Mouse (Mus musculus) E14TG2a.4 (cell line): ENCODE results near the gene Drd3.

Experiments
- H3K27me3 ChIP-seq: 2 replicates; pipeline ENCODE4 v1.6.1; 2014; ENCODE audit warnings: low read length, control low read depth; ENCODE audit not compliant: insufficient read depth
- H3K36me3 ChIP-seq: 2 replicates; pipeline ENCODE4 v1.6.1; 2014; ENCODE audit warnings: low read length, control low read depth; ENCODE audit not compliant: insufficient read depth
- H3K4me1 ChIP-seq: replicated peaks from 2 replicates; pipeline ENCODE4 v1.6.1; 2014; ENCODE audit warnings: low read depth, low read length, control low read depth
- H3K4me3 ChIP-seq: replicated peaks from 2 replicates; pipeline ENCODE4 v1.5.1; 2014; ENCODE audit warnings: mild to moderate bottlenecking, low read length
- H3K9me3 ChIP-seq: 2 replicates; pipeline ENCODE4 v1.6.1; 2014; ENCODE audit warnings: low read length, control low read depth
- CTCF ChIP-seq: conservative IDR thresholded peaks from 2 replicates; pipeline ENCODE4 v1.5.1; 2014; ENCODE audit warnings: low read length
- NANOG ChIP-seq: IDR thresholded peaks from 2 replicates; pipeline ENCODE4 v1.6.1; 2014; ENCODE audit warnings: borderline replicate concordance, low read length, mixed read lengths
- POU5F1 ChIP-seq: IDR thresholded peaks from 2 replicates; pipeline ENCODE4 v1.6.1; 2014; ENCODE audit warnings: low read length, borderline replicate concordance

Drd3 gene

GRCm38 (mm10) chr16:43753751-43754150, at the start of gene Drd3:
Gene Drd3, plus strand, starts transcription at chr16:43754026.
- Histone ChIP-seq H3K4me1 (peaks cover 4% of the 10 kb centered on the region; the same call in 1 of the 2 replicates), H3K36me3 (no peaks in the 10 kb centered on the region), H3K4me3 (no peak within 1 kb of the TSS), H3K9me3 (no peaks in the 10 kb centered on the region), H3K27me3 (no peaks in the 10 kb centered on the region)
- TF ChIP-seq NANOG: no peak

- no peak for TF ChIP-seq CTCF
- no peak for TF ChIP-seq NANOG
- no peak for TF ChIP-seq POU5F1
- H3K9me3 ChIP-seq: peaks cover 3% of the 10 kb centered on the region; the same call in 1 of the 2 replicates
Observed at GRCm38 (mm10) chr16:43708335-43709061, 45.3 kb upstream of the Drd3 start.

GRCm38 (mm10) chr16:43709062-43709413, 44.8 kb upstream of the Drd3 start:
- TF ChIP-seq CTCF (no peak), NANOG (no peak), POU5F1 (no peak)
- 0 out of 2 replicates have a peak, but pooled peaks cover 5% of the 10 kb centered on the region for H3K27me3 ChIP-seq
- peaks cover 3% of the 10 kb centered on the region; the same call in 1 of the 2 replicates for H3K9me3 ChIP-seq
- no peak overlapping the region for H3K4me3 ChIP-seq
- H3K36me3 ChIP-seq: no peaks in the 10 kb centered on the region
- peaks cover 13% of the 10 kb centered on the region for H3K4me1 ChIP-seq

More at GRCm38 (mm10) chr16:43708335-43709061, 45.3 kb upstream of the Drd3 start:
- peaks cover 13% of the 10 kb centered on the region for H3K4me1 ChIP-seq
- 0 out of 2 replicates have a peak, but pooled peaks cover 5% of the 10 kb centered on the region for H3K27me3 ChIP-seq
- H3K4me3 ChIP-seq: no peak overlapping the region
- H3K36me3 ChIP-seq: no peaks in the 10 kb centered on the region

GRCm38 (mm10) chr16:43709432-43710133, 44.2 kb upstream of the Drd3 start:
- no peak for TF ChIP-seq NANOG
- TF ChIP-seq POU5F1: no peak
- no peak for TF ChIP-seq CTCF
- Histone ChIP-seq H3K4me1 (peaks cover 13% of the 10 kb centered on the region), H3K27me3 (0 out of 2 replicates have a peak, but pooled peaks cover 5% of the 10 kb centered on the region), H3K4me3 (no peak overlapping the region), H3K36me3 (no peaks in the 10 kb centered on the region), H3K9me3 (peaks cover 3% of the 10 kb centered on the region; the same call in 1 of the 2 replicates)

GRCm38 (mm10) chr16:43710134-43710475, 43.7 kb upstream of the Drd3 start:
- no peak for TF ChIP-seq POU5F1
- Histone ChIP-seq H3K4me3 (peak overlapping the region; percentile 66; the same call in 1 of the 2 replicates), H3K4me1 (peaks cover 13% of the 10 kb centered on the region), H3K36me3 (no peaks in the 10 kb centered on the region), H3K27me3 (0 out of 2 replicates have a peak, but pooled peaks cover 5% of the 10 kb centered on the region), H3K9me3 (peaks cover 3% of the 10 kb centered on the region; the same call in 1 of the 2 replicates)

GRCm38 (mm10) chr16:43710651-43711050, 43.2 kb upstream of the Drd3 start:
- Histone ChIP-seq H3K27me3 (0 out of 2 replicates have a peak, but pooled peaks cover 5% of the 10 kb centered on the region), H3K36me3 (no peaks in the 10 kb centered on the region), H3K4me1 (peaks cover 13% of the 10 kb centered on the region), H3K4me3 (peak overlapping the region; percentile 66), H3K9me3 (peaks cover 3% of the 10 kb centered on the region; the same call in 1 of the 2 replicates)
- no peak for TF ChIP-seq CTCF
- TF ChIP-seq POU5F1: no peak
- no peak for TF ChIP-seq NANOG

GRCm38 (mm10) chr16:43711361-43711760, 42.5 kb upstream of the Drd3 start:
- Histone ChIP-seq H3K9me3 (peaks cover 3% of the 10 kb centered on the region; the same call in 1 of the 2 replicates), H3K27me3 (0 out of 2 replicates have a peak, but pooled peaks cover 5% of the 10 kb centered on the region), H3K4me1 (peaks cover 13% of the 10 kb centered on the region), H3K4me3 (no peak overlapping the region), H3K36me3 (no peaks in the 10 kb centered on the region)
- TF ChIP-seq NANOG (no peak), POU5F1 (no peak), CTCF (no peak)

- Histone ChIP-seq H3K36me3 (no peaks in the 10 kb centered on the region), H3K9me3 (no peaks in the 10 kb centered on the region), H3K4me3 (no peak overlapping the region), H3K27me3 (no peaks in the 10 kb centered on the region), H3K4me1 (no peaks in the 10 kb centered on the region)
- peak; percentile 99 for TF ChIP-seq CTCF
- TF ChIP-seq NANOG: no peak
Observed at GRCm38 (mm10) chr16:43724444-43724843, 29.4 kb upstream of the Drd3 start.
